8 mouse cellular contexts compared by ENCODE assay signal in the genomic region with DNA sequence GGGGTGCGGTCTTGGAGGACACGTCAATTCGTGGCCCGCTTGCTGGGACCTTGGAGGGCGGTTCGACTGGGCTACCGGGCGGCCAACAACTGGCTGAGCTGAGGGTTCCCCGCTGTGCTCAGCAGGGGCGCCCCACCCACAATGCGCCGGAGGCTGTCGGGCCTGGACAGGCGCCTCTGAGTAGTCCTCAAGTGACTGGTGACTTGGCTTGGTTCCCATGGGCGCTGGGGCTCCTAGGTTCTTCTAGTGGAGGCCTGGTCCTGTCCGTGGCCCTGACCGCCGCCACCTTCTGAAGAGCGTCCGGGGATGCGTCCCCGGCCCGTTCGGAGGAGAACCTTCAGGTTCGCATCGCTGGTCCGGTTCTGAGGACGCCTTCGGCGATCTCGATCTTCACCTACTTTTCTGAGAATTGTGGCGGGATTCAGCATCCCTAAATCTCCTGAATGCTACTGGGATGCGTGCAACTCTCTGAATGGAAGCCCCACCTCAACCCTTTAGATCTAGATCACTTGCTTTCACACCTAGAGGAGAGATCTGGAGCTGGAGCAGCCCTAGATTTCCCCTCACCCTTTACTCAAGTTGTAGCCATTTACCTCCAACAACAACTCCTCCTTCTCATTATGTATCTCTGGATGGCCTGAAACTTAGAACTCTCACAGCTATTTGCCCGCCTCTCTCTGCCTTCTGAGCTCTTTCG. TPM values are rescaled to one million over a fixed set of nuclear protein-coding genes. Genes with fewer than 3 reads are reported as not detected.
DNase-seq lines count a peak whose midpoint lies in the region; ATAC-seq and TF ChIP-seq lines count a peak whose summit lies in the region.

No protein-coding gene starts in this region.

- 2% methylated on average over 35 of the region's 35 CpGs for WGBS in lung, embryonic 16.5 days
- 3% methylated on average over 25 of the region's 35 CpGs for WGBS in embryonic facial prominence, embryonic 14.5 days
- 2% methylated on average over 35 of the region's 35 CpGs for WGBS in intestine, postnatal 0 days
- WGBS in neural tube, embryonic 14.5 days: 4% methylated on average over 35 of the region's 35 CpGs

- TF ChIP-seq CTCF in intestine, postnatal 0 days (IDR thresholded peaks at IDR 0.05; ENCODE audit: low read depth): peak; percentile 51

- H3K36me3 ChIP-seq in lung, embryonic 16.5 days (ENCODE audit: control insufficient read depth, insufficient read depth, low read length): no peaks in the 10 kb centered on the region
- H3K36me3 ChIP-seq in embryonic facial prominence, embryonic 14.5 days (ENCODE audit: control insufficient read depth, insufficient read depth, low read length): 0 out of 2 replicates have a peak, but pooled peaks cover 7% of the 10 kb centered on the region
- H3K36me3 ChIP-seq in intestine, postnatal 0 days (ENCODE audit: control insufficient read depth, insufficient read depth): no peaks in the 10 kb centered on the region
- H3K36me3 ChIP-seq in neural tube, embryonic 14.5 days (ENCODE audit: control insufficient read depth, insufficient read depth, low read length): no peaks in the 10 kb centered on the region

- ATAC-seq in lung, embryonic 16.5 days (ENCODE audit: low read depth): no peak
- ATAC-seq in embryonic facial prominence, embryonic 14.5 days (ENCODE audit: low read depth): no peak
- ATAC-seq in intestine, postnatal 0 days: no peak
- ATAC-seq in neural tube, embryonic 14.5 days (ENCODE audit: low read depth): no peak
- ATAC-seq in megakaryocyte-erythroid progenitor cell, adult 5-6 weeks (replicated peaks; ENCODE audit: low FRiP score, low TSS enrichment, poor library complexity, severe bottlenecking): no peak; the same call in 1 of the 2 replicates

- H3K9ac ChIP-seq in lung, embryonic 16.5 days (ENCODE audit: low read length): peak overlapping the region; percentile 91
- peak overlapping the region; percentile 90 for H3K9ac ChIP-seq in embryonic facial prominence, embryonic 14.5 days (ENCODE audit: low read depth, low read length)
- H3K9ac ChIP-seq in intestine, postnatal 0 days (ENCODE audit: low read depth, low read length): peak overlapping the region; percentile 60
- H3K9ac ChIP-seq in neural tube, embryonic 14.5 days (replicated peaks; ENCODE audit: low read depth, low read length): peak overlapping the region; percentile 76

- peaks cover 14% of the 10 kb centered on the region for H3K4me1 ChIP-seq in lung, embryonic 16.5 days (replicated peaks; ENCODE audit: control insufficient read depth, insufficient read depth, low read length)
- 0 out of 2 replicates have a peak, but pooled peaks cover 4% of the 10 kb centered on the region for H3K4me1 ChIP-seq in embryonic facial prominence, embryonic 14.5 days (ENCODE audit: control insufficient read depth, insufficient read depth, low read length)
- H3K4me1 ChIP-seq in intestine, postnatal 0 days (replicated peaks; ENCODE audit: control insufficient read depth, insufficient read depth, low read length): 0 out of 2 replicates have a peak, but pooled peaks cover 2% of the 10 kb centered on the region
- H3K4me1 ChIP-seq in neural tube, embryonic 14.5 days (ENCODE audit: control insufficient read depth, insufficient read depth, low read length): peaks cover 9% of the 10 kb centered on the region

- no peaks in the 10 kb centered on the region for H3K27me3 ChIP-seq in lung, embryonic 16.5 days (ENCODE audit: control insufficient read depth, insufficient read depth, low read depth, low read length)
- H3K27me3 ChIP-seq in embryonic facial prominence, embryonic 14.5 days (replicated peaks; ENCODE audit: control insufficient read depth, insufficient read depth, low read length): no peaks in the 10 kb centered on the region
- H3K27me3 ChIP-seq in intestine, postnatal 0 days (replicated peaks; ENCODE audit: control insufficient read depth, insufficient read depth, low read length): no peaks in the 10 kb centered on the region
- H3K27me3 ChIP-seq in neural tube, embryonic 14.5 days (ENCODE audit: control insufficient read depth, insufficient read depth, low read length): no peaks in the 10 kb centered on the region

- H3K4me2 ChIP-seq in lung, embryonic 16.5 days (ENCODE audit: low read depth, low read length): peak overlapping the region; percentile 80
- H3K4me2 ChIP-seq in embryonic facial prominence, embryonic 14.5 days (ENCODE audit: low read depth, low read length): peak overlapping the region; percentile 75
- H3K4me2 ChIP-seq in intestine, postnatal 0 days (replicated peaks; ENCODE audit: low read depth): peak overlapping the region; percentile 69
- H3K4me2 ChIP-seq in neural tube, embryonic 14.5 days (ENCODE audit: low read depth, low read length): peak overlapping the region; percentile 89

- no peaks in the 10 kb centered on the region for H3K9me3 ChIP-seq in lung, embryonic 16.5 days (ENCODE audit: control insufficient read depth, low read length)
- H3K9me3 ChIP-seq in embryonic facial prominence, embryonic 14.5 days (ENCODE audit: control insufficient read depth, low read length): no peaks in the 10 kb centered on the region
- no peaks in the 10 kb centered on the region for H3K9me3 ChIP-seq in intestine, postnatal 0 days (ENCODE audit: control insufficient read depth)
- H3K9me3 ChIP-seq in neural tube, embryonic 14.5 days (ENCODE audit: control insufficient read depth, low read length): no peaks in the 10 kb centered on the region

- peak overlapping the region; percentile 93 for H3K27ac ChIP-seq in lung, embryonic 16.5 days (ENCODE audit: low read length)
- peak overlapping the region; percentile 80 for H3K27ac ChIP-seq in embryonic facial prominence, embryonic 14.5 days (replicated peaks; ENCODE audit: low read depth, low read length)
- H3K27ac ChIP-seq in intestine, postnatal 0 days (ENCODE audit: low read depth, low read length): peak overlapping the region; percentile 80
- peak overlapping the region; percentile 79 for H3K27ac ChIP-seq in neural tube, embryonic 14.5 days (ENCODE audit: low read depth, low read length)

- no peak for DNase-seq in lung, postnatal 4 days
- DNase-seq in embryonic facial prominence, embryonic 14.5 days (ENCODE audit: low spot score): no peak
- DNase-seq in testis, postnatal 10 days (ENCODE audit: low spot score): no peak
- no peak for DNase-seq in Muller cell, postnatal 12 days (ENCODE audit: inconsistent ontology term)

- peak overlapping the region; percentile 67 for H3K4me3 ChIP-seq in lung, embryonic 16.5 days (ENCODE audit: low read length)
- H3K4me3 ChIP-seq in embryonic facial prominence, embryonic 14.5 days (ENCODE audit: low read depth, low read length): peak overlapping the region; percentile 79
- peak overlapping the region; percentile 44 for H3K4me3 ChIP-seq in intestine, postnatal 0 days (ENCODE audit: low read depth, low read length)
- peak overlapping the region; percentile 77 for H3K4me3 ChIP-seq in neural tube, embryonic 14.5 days (ENCODE audit: low read depth, low read length)

RNA-seq across cellular contexts. Expression of a gene that starts 0.6 kb away (rescaled TPM):
- polyA plus RNA-seq in lung, embryonic 16.5 days (2015; fragmentation: Nextera tagmentation; extraction: Ambion mirVana): 41.6 and 42.1 TPM in 2 replicates
- 49.4 and 50.4 TPM in 2 replicates for polyA plus RNA-seq in embryonic facial prominence, embryonic 14.5 days (2014; fragmentation: Nextera tagmentation; extraction: Ambion mirVana)
- polyA plus RNA-seq in intestine, postnatal 0 days (2015; fragmentation: Nextera tagmentation; extraction: Ambion mirVana): 42.6 and 43.3 TPM in 2 replicates
- polyA plus RNA-seq in neural tube, embryonic 14.5 days (2014; fragmentation: Nextera tagmentation; extraction: Ambion mirVana): 20.9 and 27.5 TPM in 2 replicates
- total RNA-seq in megakaryocyte-erythroid progenitor cell, adult 5-6 weeks (2014; fragmentation: Nextera tagmentation): 75.4 and 89.7 TPM in 2 replicates
- 68.7 and 107 TPM in 2 replicates for total RNA-seq in megakaryocyte-erythroid progenitor cell, adult 5-6 weeks (2017)

RNA-seq across cellular contexts. Expression of a gene that starts 45.8 kb away (rescaled TPM):
- 54.0 and 55.1 TPM in 2 replicates for polyA plus RNA-seq in lung, embryonic 16.5 days (2015; fragmentation: Nextera tagmentation; extraction: Ambion mirVana)
- polyA plus RNA-seq in embryonic facial prominence, embryonic 14.5 days (2014; fragmentation: Nextera tagmentation; extraction: Ambion mirVana): 45.8 and 49.1 TPM in 2 replicates
- 23.6 and 26.3 TPM in 2 replicates for polyA plus RNA-seq in intestine, postnatal 0 days (2015; fragmentation: Nextera tagmentation; extraction: Ambion mirVana)
- 73.5 and 77.9 TPM in 2 replicates for polyA plus RNA-seq in neural tube, embryonic 14.5 days (2014; fragmentation: Nextera tagmentation; extraction: Ambion mirVana)
- 45.9 and 62.1 TPM in 2 replicates for total RNA-seq in megakaryocyte-erythroid progenitor cell, adult 5-6 weeks (2014; fragmentation: Nextera tagmentation)
- total RNA-seq in megakaryocyte-erythroid progenitor cell, adult 5-6 weeks (2017): 33.4 TPM in 2 replicates

RNA-seq across cellular contexts. Expression of a gene that starts 45.9 kb away (rescaled TPM):
- 43.1 and 44.1 TPM in 2 replicates for polyA plus RNA-seq in lung, embryonic 16.5 days (2015; fragmentation: Nextera tagmentation; extraction: Ambion mirVana)
- polyA plus RNA-seq in embryonic facial prominence, embryonic 14.5 days (2014; fragmentation: Nextera tagmentation; extraction: Ambion mirVana): 25.1 and 33.5 TPM in 2 replicates
- 17.7 and 18.4 TPM in 2 replicates for polyA plus RNA-seq in intestine, postnatal 0 days (2015; fragmentation: Nextera tagmentation; extraction: Ambion mirVana)
- polyA plus RNA-seq in neural tube, embryonic 14.5 days (2014; fragmentation: Nextera tagmentation; extraction: Ambion mirVana): 47.1 and 52.9 TPM in 2 replicates
- 24.6 and 26.9 TPM in 2 replicates for total RNA-seq in megakaryocyte-erythroid progenitor cell, adult 5-6 weeks (2014; fragmentation: Nextera tagmentation)
- total RNA-seq in megakaryocyte-erythroid progenitor cell, adult 5-6 weeks (2017): 31.1 and 33.0 TPM in 2 replicates
